Mouse (Mus musculus) liver, postnatal 0 days (tissue): ENCODE measurements around the gene Zbtb8os.

Source experiments
- CTCF ChIP-seq: sonication (generic); IDR thresholded peaks from 2 replicates; pipeline ENCODE4 v1.5.1; 2016; ENCODE audit warnings: antibody characterized with exemption, low read depth
- EP300 ChIP-seq: IDR thresholded peaks from 2 replicates; pipeline ENCODE4 v1.6.1; 2016; ENCODE audit warnings: antibody characterized with exemption, low read depth, mild to moderate bottlenecking

DNA sequence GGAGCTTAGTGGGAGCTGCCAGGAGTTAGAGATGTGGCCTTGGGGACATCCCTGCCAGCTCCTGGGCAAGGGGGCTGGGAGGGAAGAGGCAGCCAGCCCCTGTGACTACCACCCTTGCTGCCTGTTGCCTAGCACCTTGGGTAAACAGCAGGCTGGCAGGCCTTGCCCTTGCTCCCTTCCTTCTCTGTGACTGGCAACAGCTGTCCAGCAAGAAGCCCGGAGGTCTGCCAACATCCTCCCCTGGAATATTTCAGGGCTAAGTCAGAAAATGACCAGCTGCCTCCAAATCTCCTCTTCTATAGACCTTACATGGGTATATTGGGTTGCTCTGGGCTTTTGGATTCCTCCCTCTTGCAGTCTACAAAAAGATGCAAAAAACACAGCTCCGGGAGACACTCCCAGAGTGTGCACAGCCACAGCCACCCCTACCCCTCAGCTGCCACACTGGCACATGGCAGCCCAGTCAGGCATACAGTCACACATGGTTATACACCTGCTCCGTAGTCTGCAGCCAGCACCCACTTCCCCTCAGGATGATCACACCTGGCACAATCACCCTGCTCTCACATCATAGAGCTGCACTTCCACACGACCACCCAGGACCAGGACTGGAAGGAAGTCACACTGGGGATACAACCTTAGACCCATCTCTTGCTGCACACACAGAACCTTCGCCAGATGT is 49.4 kb upstream of the Zbtb8os start:
- no peak for TF ChIP-seq EP300
- TF ChIP-seq CTCF: no peak
